Mouse (Mus musculus) liver, embryonic 15.5 days (tissue): ENCODE results near the gene D2hgdh. TPM values are rescaled to one million over a fixed set of nuclear protein-coding genes. Genes with fewer than 3 reads are reported as not detected.

ENCODE experiments used
- ATAC-seq: fragments of 200-750 bp; cut with Nextera tagmentation; 2 replicates; pipeline ENCODE4 v1.8.0; 2017; ENCODE audit warnings: moderate number of reproducible peaks, mild to moderate bottlenecking, moderate library complexity; ENCODE audit not compliant: insufficient read depth
- H3K27ac ChIP-seq: fragments of 300-500 bp; sonication (generic); replicated peaks from 2 replicates; pipeline ENCODE4 v1.5.1; 2015; ENCODE audit warnings: mild to moderate bottlenecking, inconsistent platforms
- H3K27me3 ChIP-seq: fragments of 300-500 bp; sonication (generic); 2 replicates; pipeline ENCODE4 v1.6.1; 2015; ENCODE audit warnings: mild to moderate bottlenecking, inconsistent platforms
- H3K36me3 ChIP-seq: fragments of 300-500 bp; sonication (generic); replicated peaks from 2 replicates; pipeline ENCODE4 v1.6.1; 2015; ENCODE audit warnings: moderate library complexity, mild to moderate bottlenecking, inconsistent platforms
- H3K4me1 ChIP-seq: fragments of 300-500 bp; sonication (generic); replicated peaks from 2 replicates; pipeline ENCODE4 v1.6.1; 2015; ENCODE audit warnings: inconsistent platforms
- H3K4me2 ChIP-seq: fragments of 300-500 bp; sonication (generic); 2 replicates; pipeline ENCODE4 v1.6.1; 2015; ENCODE audit warnings: moderate library complexity, mild to moderate bottlenecking, inconsistent platforms
- H3K4me3 ChIP-seq: fragments of 300-500 bp; sonication (generic); replicated peaks from 2 replicates; pipeline ENCODE4 v1.5.1; 2015; ENCODE audit warnings: mild to moderate bottlenecking, inconsistent platforms
- H3K9ac ChIP-seq: fragments of 300-500 bp; sonication (generic); 2 replicates; pipeline ENCODE4 v1.6.1; 2015; ENCODE audit warnings: moderate library complexity, mild to moderate bottlenecking, inconsistent platforms
- H3K9me3 ChIP-seq: fragments of 300-500 bp; sonication (generic); replicated peaks from 2 replicates; pipeline ENCODE4 v1.6.1; 2016; ENCODE audit warnings: inconsistent platforms
- whole genome bisulfite sequencing: fragments of 180-500 bp; shearing (Covaris S2); methylation state at CpG from one replicate; pipeline ENCODE4 v1.1.7; 2015; ENCODE audit warnings: mixed read lengths; ENCODE audit not compliant: insufficient replicate concordance; 5-methylcytosine and 5-hydroxymethylcytosine counted together
- polyA plus RNA-seq: library from polyadenylated mRNA; unstranded; fragments of >200 nt; fragmentation: Nextera tagmentation; extraction: Ambion mirVana; gene quantifications from 2 replicates; pipeline ENCODE4 v1.2.1, GENCODE M21; 2015

D2hgdh gene
- 5.7 and 5.9 TPM in 2 replicates for polyA plus RNA-seq

GRCm38 (mm10) chr1:93824609-93825008 lies at the start of gene D2hgdh:
TSS of gene D2hgdh (plus strand) at chr1:93824909.
- ATAC-seq = peak; percentile 22
- peak within 1 kb of the TSS; percentile 80 for H3K4me2 ChIP-seq
- H3K27ac ChIP-seq = peak within 1 kb of the TSS; percentile 98
- peaks cover 20% of the 10 kb centered on the region for H3K36me3 ChIP-seq
- no peaks in the 10 kb centered on the region for H3K27me3 ChIP-seq
- H3K4me3 ChIP-seq = peak within 1 kb of the TSS; percentile 62
- H3K9ac ChIP-seq = peak within 1 kb of the TSS; percentile 58
- no peaks in the 10 kb centered on the region for H3K9me3 ChIP-seq
- 9% methylated on average over 10 of the region's 10 CpGs for WGBS
- H3K4me1 ChIP-seq = peaks cover 34% of the 10 kb centered on the region

GRCm38 (mm10) chr1:93776686-93777085 lies 48.0 kb upstream of the D2hgdh start:
- Histone ChIP-seq H3K4me1 (no peaks in the 10 kb centered on the region), H3K4me2 (no peak overlapping the region), H3K27me3 (no peaks in the 10 kb centered on the region), H3K36me3 (peaks cover 90% of the 10 kb centered on the region), H3K27ac (no peak overlapping the region), H3K9ac (no peak overlapping the region), H3K9me3 (no peaks in the 10 kb centered on the region), H3K4me3 (no peak overlapping the region)
- WGBS = 86% methylated on average over 5 of the region's 5 CpGs
- ATAC-seq = no peak

GRCm38 (mm10) chr1:93786912-93787311 lies 37.8 kb upstream of the D2hgdh start:
- no peak overlapping the region for H3K27ac ChIP-seq
- H3K27me3 ChIP-seq = no peaks in the 10 kb centered on the region
- H3K4me1 ChIP-seq = no peaks in the 10 kb centered on the region
- H3K9ac ChIP-seq = no peak overlapping the region
- H3K9me3 ChIP-seq = 0 out of 2 replicates have a peak, but pooled peaks cover 2% of the 10 kb centered on the region
- peaks cover 99% of the 10 kb centered on the region for H3K36me3 ChIP-seq
- no peak for ATAC-seq
- H3K4me2 ChIP-seq = no peak overlapping the region
- 84% methylated on average over 2 of the region's 2 CpGs for WGBS
- no peak overlapping the region for H3K4me3 ChIP-seq

GRCm38 (mm10) chr1:93794526-93794925 lies 30.2 kb upstream of the D2hgdh start:
- no peak for ATAC-seq
- H3K36me3 ChIP-seq = peaks cover 93% of the 10 kb centered on the region
- H3K4me2 ChIP-seq = no peak overlapping the region
- H3K9me3 ChIP-seq = 0 out of 2 replicates have a peak, but pooled peaks cover 2% of the 10 kb centered on the region
- H3K9ac ChIP-seq = no peak overlapping the region
- no peak overlapping the region for H3K27ac ChIP-seq
- H3K4me1 ChIP-seq = peaks cover 16% of the 10 kb centered on the region
- 88% methylated on average over 8 of the region's 8 CpGs for WGBS
- no peak overlapping the region for H3K4me3 ChIP-seq
- H3K27me3 ChIP-seq = no peaks in the 10 kb centered on the region

GRCm38 (mm10) chr1:93795886-93796285 lies 28.8 kb upstream of the D2hgdh start:
- no peak overlapping the region for H3K9ac ChIP-seq
- no peak for ATAC-seq
- 0 out of 2 replicates have a peak, but pooled peaks cover 2% of the 10 kb centered on the region for H3K9me3 ChIP-seq
- H3K4me1 ChIP-seq = peaks cover 27% of the 10 kb centered on the region
- no peak overlapping the region for H3K4me3 ChIP-seq
- H3K36me3 ChIP-seq = peaks cover 82% of the 10 kb centered on the region
- no peaks in the 10 kb centered on the region for H3K27me3 ChIP-seq
- H3K27ac ChIP-seq = no peak overlapping the region
- no peak overlapping the region for H3K4me2 ChIP-seq
- WGBS = 81% methylated on average over 8 of the region's 8 CpGs

- WGBS = 52% methylated on average over 21 of the region's 21 CpGs
Observed at GRCm38 (mm10) chr1:93800670-93801503, 23.8 kb upstream of the D2hgdh start.

GRCm38 (mm10) chr1:93801741-93802238 lies 22.9 kb upstream of the D2hgdh start, which contains the start of gene Dtymk:
TSS of gene Dtymk (minus strand) at chr1:93801934.
- peak within 1 kb of the TSS; percentile 97 for H3K4me2 ChIP-seq
- WGBS = under 1% methylated on average over 42 of the region's 42 CpGs
- no peaks in the 10 kb centered on the region for H3K27me3 ChIP-seq
- peaks cover 74% of the 10 kb centered on the region for H3K4me1 ChIP-seq
- peak within 1 kb of the TSS; percentile 73 for H3K9ac ChIP-seq
- ATAC-seq = peak; percentile 58
- H3K27ac ChIP-seq = peak within 1 kb of the TSS; percentile 99
- H3K4me3 ChIP-seq = peak within 1 kb of the TSS; percentile 91
- peaks cover 41% of the 10 kb centered on the region for H3K36me3 ChIP-seq
- no peaks in the 10 kb centered on the region for H3K9me3 ChIP-seq

More at GRCm38 (mm10) chr1:93800670-93801503, 23.8 kb upstream of the D2hgdh start:
- Histone ChIP-seq H3K4me1 (peaks cover 66% of the 10 kb centered on the region), H3K9ac (peak overlapping the region; percentile 73), H3K4me3 (peak overlapping the region; percentile 91), H3K4me2 (peak overlapping the region; percentile 97), H3K27me3 (no peaks in the 10 kb centered on the region), H3K36me3 (peaks cover 40% of the 10 kb centered on the region), H3K9me3 (no peaks in the 10 kb centered on the region), H3K27ac (peak overlapping the region; percentile 99)
- no peak for ATAC-seq

- Histone ChIP-seq H3K4me2 (peak overlapping the region; percentile 97), H3K36me3 (peaks cover 39% of the 10 kb centered on the region), H3K27me3 (no peaks in the 10 kb centered on the region), H3K4me1 (peaks cover 68% of the 10 kb centered on the region), H3K9me3 (no peaks in the 10 kb centered on the region), H3K9ac (peak overlapping the region; percentile 59), H3K27ac (peak overlapping the region; percentile 99), H3K4me3 (peak overlapping the region; percentile 91)
- no peak for ATAC-seq
- 46% methylated on average over 5 of the region's 5 CpGs for WGBS
Observed at GRCm38 (mm10) chr1:93802771-93803170, 21.9 kb upstream of the D2hgdh start.

- WGBS = under 1% methylated on average over 94 of the region's 94 CpGs
- peaks cover 39% of the 10 kb centered on the region for H3K36me3 ChIP-seq
- H3K9ac ChIP-seq = peak within 1 kb of the TSS; percentile 85
- peak within 1 kb of the TSS; percentile 99 for H3K27ac ChIP-seq
- peak within 1 kb of the TSS; percentile 91 for H3K4me3 ChIP-seq
- peak within 1 kb of the TSS; percentile 97 for H3K4me2 ChIP-seq
- ATAC-seq = peak; percentile 91
- H3K9me3 ChIP-seq = no peaks in the 10 kb centered on the region
- H3K27me3 ChIP-seq = no peaks in the 10 kb centered on the region
- H3K4me1 ChIP-seq = peaks cover 63% of the 10 kb centered on the region
Observed at GRCm38 (mm10) chr1:93803556-93804507, 20.9 kb upstream of the D2hgdh start, which contains the start of gene Ing5. TSS of gene Ing5 (plus strand) at chr1:93803965.

- ATAC-seq = no peak
- Histone ChIP-seq H3K4me3 (peak overlapping the region; percentile 91), H3K36me3 (peaks cover 38% of the 10 kb centered on the region), H3K27me3 (no peaks in the 10 kb centered on the region), H3K9me3 (no peaks in the 10 kb centered on the region), H3K27ac (peak overlapping the region; percentile 99), H3K9ac (peak overlapping the region; percentile 69), H3K4me2 (peak overlapping the region; percentile 97), H3K4me1 (peaks cover 58% of the 10 kb centered on the region)
- WGBS = 30% methylated on average over 4 of the region's 4 CpGs
Observed at GRCm38 (mm10) chr1:93804818-93805217, 19.9 kb upstream of the D2hgdh start.
